Mouse (Mus musculus) ES-E14 (cell line): ENCODE measurements around the gene Sim2.

Experiments used
- CHD2 ChIP-seq: IDR thresholded peaks from 2 replicates; pipeline ENCODE4 v1.6.1; 2014; ENCODE audit warnings: mild to moderate bottlenecking, low read depth, low read length, inconsistent platforms
- HCFC1 ChIP-seq: IDR thresholded peaks from 2 replicates; pipeline ENCODE4 v1.6.1; 2012; ENCODE audit warnings: low read length, inconsistent platforms, borderline replicate concordance; ENCODE audit not compliant: insufficient read depth
- MAFK ChIP-seq: IDR thresholded peaks from 2 replicates; pipeline ENCODE4 v1.6.1; 2014; ENCODE audit warnings: mild to moderate bottlenecking, low read depth, low read length, inconsistent platforms; ENCODE audit not compliant: insufficient read depth
- ZC3H11A ChIP-seq: IDR thresholded peaks from 2 replicates; pipeline ENCODE4 v1.6.1; 2012; ENCODE audit warnings: low read depth, mild to moderate bottlenecking, inconsistent platforms, low read length, borderline replicate concordance
- ZNF384 ChIP-seq: IDR thresholded peaks from 2 replicates; pipeline ENCODE4 v1.6.1; 2012; ENCODE audit warnings: low read depth, low read length, inconsistent platforms

DNA sequence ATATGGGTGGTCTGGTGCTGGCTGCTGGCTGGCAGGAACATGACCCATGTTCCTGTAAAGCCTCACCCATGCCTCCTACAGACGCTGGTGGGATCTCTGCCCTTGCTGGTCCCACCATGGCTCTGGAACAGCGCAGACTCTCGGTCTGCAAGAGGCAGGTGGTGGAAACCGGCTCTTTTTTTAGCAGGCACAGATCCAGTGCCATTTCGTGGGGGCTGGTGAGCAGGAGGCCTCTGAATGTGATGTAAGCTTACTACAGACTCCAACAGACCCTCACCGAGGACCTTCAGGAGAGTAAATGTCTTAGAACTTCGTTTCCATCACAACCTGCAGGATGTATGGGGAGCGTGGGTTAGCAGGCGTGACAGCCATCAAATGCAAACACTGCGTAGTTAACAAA is 56.0 kb downstream of the Sim2 start:
- TF ChIP-seq ZNF384 (no peak), HCFC1 (no peak), MAFK (no peak), ZC3H11A (no peak), CHD2 (no peak)
